Mouse (Mus musculus) heart, embryonic 12.5 days (tissue): ENCODE results near the gene Cenpm. TPM values are rescaled to one million over a fixed set of nuclear protein-coding genes. Genes with fewer than 3 reads are reported as not detected.
A peak's percentile ranks its signal among the peaks of the same experiment; 100 is the strongest.

ENCODE experiments used
- ATAC-seq: fragments of 200-750 bp; cut with Nextera tagmentation; 2 replicates; pipeline ENCODE4 v1.8.0; 2017; ENCODE audit warnings: moderate TSS enrichment, moderate library complexity; ENCODE audit not compliant: insufficient number of reproducible peaks, low FRiP score
- H3K27ac ChIP-seq: fragments of 300-500 bp; sonication (generic); 2 replicates; pipeline ENCODE4 v1.5.1; 2016; ENCODE audit warnings: mild to moderate bottlenecking, moderate library complexity; ENCODE audit not compliant: poor library complexity, severe bottlenecking
- H3K27me3 ChIP-seq: fragments of 300-500 bp; sonication (generic); replicated peaks from 2 replicates; pipeline ENCODE4 v1.6.1; 2016; ENCODE audit warnings: mild to moderate bottlenecking, moderate library complexity
- H3K36me3 ChIP-seq: fragments of 300-500 bp; sonication (generic); 2 replicates; pipeline ENCODE4 v1.6.1; 2016; ENCODE audit warnings: mild to moderate bottlenecking, moderate library complexity
- H3K4me1 ChIP-seq: fragments of 300-500 bp; sonication (generic); replicated peaks from 2 replicates; pipeline ENCODE4 v1.6.1; 2016; ENCODE audit warnings: mild to moderate bottlenecking
- H3K4me2 ChIP-seq: fragments of 300-500 bp; sonication (generic); 2 replicates; pipeline ENCODE4 v1.6.1; 2016; ENCODE audit warnings: mild to moderate bottlenecking, moderate library complexity
- H3K4me3 ChIP-seq: fragments of 300-500 bp; sonication (generic); 2 replicates; pipeline ENCODE4 v1.5.1; 2016; ENCODE audit warnings: mild to moderate bottlenecking
- H3K9ac ChIP-seq: fragments of 300-500 bp; sonication (generic); 2 replicates; pipeline ENCODE4 v1.6.1; 2016; ENCODE audit warnings: mild to moderate bottlenecking, moderate library complexity
- H3K9me3 ChIP-seq: fragments of 300-500 bp; sonication (generic); replicated peaks from 2 replicates; pipeline ENCODE4 v1.6.1; 2016; ENCODE audit warnings: mild to moderate bottlenecking, moderate library complexity
- WGBS: fragments of 180-500 bp; shearing (Covaris S2); methylation state at CpG from one replicate; pipeline ENCODE4 v1.1.7; 2016; 5-methylcytosine and 5-hydroxymethylcytosine counted together
- polyA plus RNA-seq: library from polyadenylated mRNA; unstranded; fragments of >200 nt; fragmentation: Nextera tagmentation; extraction: Ambion mirVana; gene quantifications from 2 replicates; pipeline ENCODE4 v1.2.1, GENCODE M21; 2016

Cenpm gene
- polyA plus RNA-seq, 1 experiment from 2014 or later, result 57.9 TPM

DNA sequence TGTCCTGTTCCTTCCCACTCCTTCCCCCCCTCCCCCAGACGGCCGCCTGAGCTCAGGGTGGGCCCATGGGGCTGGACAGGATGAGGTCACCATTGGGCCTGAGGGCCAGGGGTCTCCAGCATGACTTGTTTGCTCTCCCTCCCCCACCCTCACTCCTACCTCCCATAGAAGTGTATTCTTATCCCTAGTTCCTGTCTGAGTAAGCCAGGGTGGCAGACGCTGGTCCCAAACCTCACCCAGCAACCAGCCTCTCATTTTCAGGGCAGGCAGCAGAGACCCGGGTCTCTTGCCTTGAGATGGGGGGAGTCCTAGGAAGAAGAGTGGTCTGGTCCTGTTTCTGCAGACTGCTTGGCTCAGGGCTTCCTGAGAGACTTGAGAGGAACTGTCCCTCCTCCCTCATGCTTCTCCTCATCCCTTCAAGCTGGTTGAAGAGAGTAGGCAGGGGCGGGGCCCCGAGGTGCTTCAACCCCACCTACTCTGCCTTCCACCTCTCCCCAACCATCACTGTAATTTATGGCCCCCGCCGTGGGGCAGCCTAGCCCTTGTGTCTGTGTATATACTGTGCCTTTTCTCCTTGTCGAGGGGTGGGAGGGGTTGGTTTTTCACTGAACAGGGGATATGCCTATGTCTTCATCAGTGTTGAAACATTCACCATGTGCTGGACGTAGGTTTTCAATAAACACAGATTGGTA, 39.7 kb downstream of the Cenpm start:
- H3K9ac ChIP-seq, result no peak overlapping the region
- H3K9me3 ChIP-seq, result no peaks in the 10 kb centered on the region
- no peak overlapping the region for H3K4me3 ChIP-seq
- H3K27me3 ChIP-seq, result peaks cover 67% of the 10 kb centered on the region
- no peak overlapping the region for H3K27ac ChIP-seq
- WGBS, result 75% methylated on average over 10 of the region's 10 CpGs
- ATAC-seq, result no peak
- H3K4me2 ChIP-seq, result no peak overlapping the region
- H3K4me1 ChIP-seq, result peaks cover 20% of the 10 kb centered on the region
- peaks cover 60% of the 10 kb centered on the region for H3K36me3 ChIP-seq

DNA sequence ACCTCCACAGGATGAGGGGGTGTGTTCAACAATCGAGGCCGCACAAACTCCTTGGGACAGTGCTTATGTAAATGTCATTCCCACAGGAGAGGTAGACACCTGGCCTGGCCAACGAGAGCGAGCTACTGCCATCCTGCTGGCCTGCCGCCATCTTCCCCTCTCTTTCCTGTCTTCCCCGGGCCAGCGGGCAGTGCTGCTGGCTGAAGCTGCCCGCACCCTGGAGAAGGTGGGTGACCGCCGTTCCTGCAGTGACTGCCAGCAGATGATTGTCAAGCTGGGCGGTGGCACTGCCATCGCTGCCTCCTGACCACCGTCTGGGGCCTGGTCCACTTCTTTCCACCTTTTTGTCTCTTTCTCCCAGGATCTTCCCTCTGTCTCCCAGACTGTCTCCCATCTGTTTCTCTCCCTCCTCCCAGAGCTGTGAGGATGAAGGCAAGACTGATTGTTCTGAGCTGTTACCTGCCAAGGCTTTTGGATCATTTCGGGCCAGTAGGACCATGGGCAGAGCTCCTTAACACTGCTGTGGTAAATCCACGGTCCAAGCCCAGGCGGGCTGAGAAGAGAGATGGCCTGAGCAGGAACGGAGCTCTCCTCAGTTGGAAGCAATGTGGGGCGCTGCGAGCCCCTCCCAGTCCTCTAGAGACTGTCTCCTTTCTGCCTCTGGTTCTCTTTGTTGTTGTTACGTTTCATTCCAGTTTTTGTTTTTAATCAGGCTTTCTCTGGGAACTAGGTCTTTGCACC, 40.8 kb downstream of the Cenpm start:
- no peak for ATAC-seq
- no peak overlapping the region for H3K27ac ChIP-seq
- H3K4me3 ChIP-seq, result no peak overlapping the region
- peaks cover 57% of the 10 kb centered on the region for H3K27me3 ChIP-seq
- H3K9me3 ChIP-seq, result no peaks in the 10 kb centered on the region
- H3K9ac ChIP-seq, result no peak overlapping the region
- H3K4me1 ChIP-seq, result peaks cover 20% of the 10 kb centered on the region
- WGBS, result 86% methylated on average over 20 of the region's 20 CpGs
- peaks cover 71% of the 10 kb centered on the region for H3K36me3 ChIP-seq
- no peak overlapping the region for H3K4me2 ChIP-seq

GRCm38 (mm10) chr15:82203090-82203489, 41.5 kb downstream of the Cenpm start:
- Histone ChIP-seq H3K4me3 (no peak overlapping the region), H3K36me3 (peaks cover 77% of the 10 kb centered on the region), H3K4me1 (peaks cover 20% of the 10 kb centered on the region), H3K9me3 (no peaks in the 10 kb centered on the region), H3K9ac (no peak overlapping the region), H3K27me3 (peaks cover 50% of the 10 kb centered on the region), H3K27ac (no peak overlapping the region), H3K4me2 (no peak overlapping the region)
- WGBS, result 94% methylated on average over 10 of the region's 10 CpGs
- no peak for ATAC-seq

GRCm38 (mm10) chr15:82202086-82202485, 42.5 kb downstream of the Cenpm start:
- Histone ChIP-seq H3K36me3 (peaks cover 88% of the 10 kb centered on the region), H3K9me3 (no peaks in the 10 kb centered on the region), H3K4me3 (no peak overlapping the region), H3K27me3 (peaks cover 40% of the 10 kb centered on the region), H3K27ac (no peak overlapping the region), H3K4me1 (peaks cover 14% of the 10 kb centered on the region), H3K9ac (no peak overlapping the region), H3K4me2 (no peak overlapping the region)
- no peak for ATAC-seq
- 89% methylated on average over 6 of the region's 6 CpGs for whole genome bisulfite sequencing

DNA sequence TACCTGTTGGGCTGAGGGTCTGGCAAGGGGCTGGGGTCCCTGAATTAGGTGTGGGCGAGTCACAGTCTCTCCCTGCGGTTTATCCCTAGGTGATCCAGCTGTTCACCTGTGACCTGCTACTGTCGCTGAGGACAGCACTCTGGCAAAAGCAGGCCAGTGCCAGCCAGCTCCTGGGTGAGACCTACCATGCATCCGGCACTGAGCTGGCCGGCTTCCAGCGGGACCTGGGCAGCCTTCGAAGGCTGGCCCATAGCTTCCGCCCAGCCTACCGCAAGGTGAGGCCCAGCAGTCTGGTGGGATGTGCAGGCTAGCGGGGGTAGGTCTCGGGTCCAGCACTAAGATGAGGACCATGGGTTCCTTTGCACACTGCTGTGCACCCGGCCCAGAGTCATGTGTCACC, 45.0 kb downstream of the Cenpm start:
- Histone ChIP-seq H3K27me3 (peaks cover 14% of the 10 kb centered on the region), H3K27ac (no peak overlapping the region), H3K4me2 (no peak overlapping the region), H3K9ac (0 out of 2 replicates have a peak overlapping the region, but pooled peaks have one; percentile 29), H3K4me1 (no peaks in the 10 kb centered on the region), H3K9me3 (no peaks in the 10 kb centered on the region), H3K4me3 (no peak overlapping the region), H3K36me3 (peaks cover 98% of the 10 kb centered on the region)
- 90% methylated on average over 12 of the region's 12 CpGs for WGBS
- no peak for ATAC-seq

DNA sequence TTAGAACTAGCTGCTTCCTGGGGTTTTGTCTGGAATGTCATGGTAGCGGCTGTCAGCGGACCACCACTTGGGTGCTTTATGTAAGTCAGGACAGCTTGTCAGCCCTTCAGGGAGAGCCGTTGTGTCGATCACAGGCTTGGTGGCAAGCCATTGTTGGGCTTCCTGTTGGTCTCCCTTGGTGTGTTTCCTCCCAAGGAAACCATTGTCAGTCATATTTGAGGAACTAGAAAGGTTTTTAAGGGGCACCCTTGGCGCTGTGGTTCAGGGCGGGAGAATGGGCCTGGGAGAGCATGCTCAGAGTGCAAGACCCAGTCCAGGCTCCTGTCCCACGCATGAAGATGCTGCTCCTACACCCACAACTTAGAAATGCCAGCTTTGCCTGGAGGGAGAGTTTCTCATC, 46.2 kb downstream of the Cenpm start:
- no peak for ATAC-seq
- H3K9me3 ChIP-seq, result no peaks in the 10 kb centered on the region
- H3K27ac ChIP-seq, result no peak overlapping the region
- no peaks in the 10 kb centered on the region for H3K4me1 ChIP-seq
- H3K4me2 ChIP-seq, result no peak overlapping the region
- H3K9ac ChIP-seq, result no peak overlapping the region
- 89% methylated on average over 7 of the region's 7 CpGs for WGBS
- H3K4me3 ChIP-seq, result no peak overlapping the region
- H3K36me3 ChIP-seq, result peaks cover 98% of the 10 kb centered on the region
- peaks cover 4% of the 10 kb centered on the region; the same call in 1 of the 2 replicates for H3K27me3 ChIP-seq

DNA sequence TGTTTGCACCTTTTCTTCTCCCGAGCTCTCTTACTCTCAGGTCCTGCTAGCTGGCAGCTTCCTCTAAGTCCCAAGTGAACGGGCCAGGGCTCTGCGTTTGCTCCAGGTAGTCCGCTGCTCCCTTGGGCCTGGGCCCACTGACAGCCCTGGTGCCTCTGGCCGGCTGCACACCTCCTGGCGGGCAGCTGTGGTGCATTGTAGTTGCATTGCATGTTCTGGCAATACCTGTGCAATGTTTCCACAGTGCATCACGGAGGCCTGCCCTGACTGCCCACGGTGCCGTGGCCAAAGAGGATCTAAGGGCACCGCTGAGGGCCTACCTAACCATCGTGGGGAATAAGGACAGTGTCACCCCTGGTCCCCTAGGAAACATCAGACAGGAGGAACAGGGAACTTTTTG, 46.6 kb downstream of the Cenpm start:
- WGBS, result 90% methylated on average over 11 of the region's 11 CpGs
- ATAC-seq, result no peak
- no peak overlapping the region for H3K4me2 ChIP-seq
- H3K27ac ChIP-seq, result no peak overlapping the region
- H3K9ac ChIP-seq, result no peak overlapping the region
- H3K9me3 ChIP-seq, result no peaks in the 10 kb centered on the region
- no peak overlapping the region for H3K4me3 ChIP-seq
- peaks cover 98% of the 10 kb centered on the region for H3K36me3 ChIP-seq
- peaks cover 4% of the 10 kb centered on the region; the same call in 1 of the 2 replicates for H3K4me1 ChIP-seq
- no peaks in the 10 kb centered on the region for H3K27me3 ChIP-seq

DNA sequence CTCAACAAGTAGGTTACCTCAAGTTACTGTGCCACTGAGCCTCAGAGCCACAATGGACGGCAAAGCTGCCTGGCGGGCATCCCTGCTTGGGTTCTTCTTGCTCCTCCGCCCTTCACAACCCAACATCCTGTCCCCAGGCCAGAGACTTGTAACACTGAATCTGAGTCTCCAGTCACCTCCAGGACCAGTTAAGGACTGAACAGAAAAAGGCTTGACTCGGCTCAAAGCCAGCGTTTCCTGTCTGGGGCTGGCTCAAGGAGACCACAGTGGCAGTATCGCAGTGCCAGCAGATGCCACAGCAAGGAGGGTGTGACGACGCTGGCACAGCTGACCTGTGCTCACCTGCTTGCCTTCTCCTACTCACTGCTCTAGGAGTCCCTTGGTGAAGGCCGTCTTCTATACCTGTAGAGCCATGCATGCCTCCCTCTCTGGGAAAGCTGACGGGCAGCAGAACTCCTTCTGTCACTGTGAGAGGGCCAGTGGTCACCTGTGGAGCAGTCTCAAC, 47.2 kb downstream of the Cenpm start:
- Histone ChIP-seq H3K4me1 (peaks cover 10% of the 10 kb centered on the region), H3K9ac (no peak overlapping the region), H3K27ac (no peak overlapping the region), H3K4me3 (no peak overlapping the region), H3K27me3 (no peaks in the 10 kb centered on the region), H3K4me2 (no peak overlapping the region), H3K9me3 (no peaks in the 10 kb centered on the region), H3K36me3 (peaks cover 98% of the 10 kb centered on the region)
- no peak for ATAC-seq
- 90% methylated on average over 10 of the region's 10 CpGs for WGBS

DNA sequence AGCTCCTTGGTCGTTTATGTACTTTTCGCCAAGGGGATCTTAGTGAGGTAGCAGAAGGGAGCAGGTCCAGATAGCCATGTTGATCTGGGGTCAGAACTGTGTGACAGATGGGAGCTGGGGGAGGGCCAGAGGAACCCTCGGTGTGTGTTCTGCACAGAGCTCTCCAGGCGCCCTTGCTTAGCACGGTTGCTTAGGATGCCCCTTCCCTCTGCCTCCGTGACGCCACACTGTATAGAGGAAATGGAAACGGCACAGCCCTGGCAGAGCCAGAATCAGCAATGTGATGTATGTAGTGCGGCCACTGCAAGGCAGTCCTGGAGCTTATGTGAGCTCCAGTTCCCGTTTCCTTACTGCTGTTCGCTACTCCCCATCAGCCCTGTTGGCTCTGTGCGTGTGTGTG, 48.2 kb downstream of the Cenpm start:
- WGBS, result 90% methylated on average over 12 of the region's 12 CpGs
- ATAC-seq, result no peak
- H3K9ac ChIP-seq, result no peak overlapping the region
- no peak overlapping the region for H3K4me3 ChIP-seq
- H3K27ac ChIP-seq, result no peak overlapping the region
- no peaks in the 10 kb centered on the region for H3K9me3 ChIP-seq
- H3K4me2 ChIP-seq, result no peak overlapping the region
- peaks cover 13% of the 10 kb centered on the region for H3K4me1 ChIP-seq
- peaks cover 97% of the 10 kb centered on the region for H3K36me3 ChIP-seq
- peaks cover 7% of the 10 kb centered on the region; the same call in 1 of the 2 replicates for H3K27me3 ChIP-seq

- H3K9me3 ChIP-seq, result no peaks in the 10 kb centered on the region
- H3K9ac ChIP-seq, result no peak overlapping the region
- H3K27me3 ChIP-seq, result peaks cover 16% of the 10 kb centered on the region
- 61% methylated on average over 8 of the region's 8 CpGs for WGBS
- no peak for ATAC-seq
- H3K36me3 ChIP-seq, result peaks cover 85% of the 10 kb centered on the region
- H3K4me3 ChIP-seq, result no peak overlapping the region
- H3K4me1 ChIP-seq, result peaks cover 22% of the 10 kb centered on the region
- H3K27ac ChIP-seq, result no peak overlapping the region
- H3K4me2 ChIP-seq, result no peak overlapping the region
Measured at GRCm38 (mm10) chr15:82192617-82193016, 51.9 kb downstream of the Cenpm start.

- Histone ChIP-seq H3K4me3 (no peak overlapping the region), H3K27ac (no peak overlapping the region), H3K4me2 (no peak overlapping the region), H3K36me3 (peaks cover 75% of the 10 kb centered on the region), H3K4me1 (peaks cover 59% of the 10 kb centered on the region), H3K27me3 (peaks cover 19% of the 10 kb centered on the region), H3K9me3 (0 out of 2 replicates have a peak, but pooled peaks cover 3% of the 10 kb centered on the region), H3K9ac (no peak overlapping the region)
- WGBS, result 95% methylated on average over 10 of the region's 10 CpGs
- ATAC-seq, result no peak
Measured at GRCm38 (mm10) chr15:82188481-82189240, 55.9 kb downstream of the Cenpm start.
